Mouse (Mus musculus): Measurements from ENCODE around the gene Gm11444.

The Gm11444 gene

GRCm38 (mm10) chr11:85814678-85815077, 35.5 kb downstream of the Gm11444 start:
- no peak for DNase-seq (ENCODE audit: low spot score in 2 of 2)

GRCm38 (mm10) chr11:85812201-85812966, 37.7 kb downstream of the Gm11444 start:
- peak in 1 of 2 experiments; percentile 41 for DNase-seq (ENCODE audit: low spot score in 2 of 2)

GRCm38 (mm10) chr11:85811676-85812075, 38.5 kb downstream of the Gm11444 start:
- DNase-seq (ENCODE audit: low spot score in 2 of 2), result no peak

GRCm38 (mm10) chr11:85811229-85811628, 38.9 kb downstream of the Gm11444 start:
- no peak for DNase-seq (ENCODE audit: low spot score in 2 of 2)

- no peak for DNase-seq (ENCODE audit: low spot score in 2 of 2)
These were observed 42.8 kb downstream of the Gm11444 start for GRCm38 (mm10) chr11:85807353-85807752.

GRCm38 (mm10) chr11:85805779-85806178, 44.4 kb downstream of the Gm11444 start:
- no peak for DNase-seq (ENCODE audit: low spot score in 2 of 2)

GRCm38 (mm10) chr11:85804048-85804447, 46.1 kb downstream of the Gm11444 start:
- DNase-seq (ENCODE audit: low spot score in 2 of 2), result peak in 1 of 2 experiments; percentile 45

- DNase-seq (ENCODE audit: low spot score in 2 of 2), result no peak
These were observed 49.8 kb downstream of the Gm11444 start for GRCm38 (mm10) chr11:85800380-85800779.

- no peak for DNase-seq (ENCODE audit: low spot score in 2 of 2)
These were observed 50.3 kb downstream of the Gm11444 start for GRCm38 (mm10) chr11:85799856-85800255.

- DNase-seq (ENCODE audit: low spot score in 2 of 2), result no peak
These were observed 50.7 kb downstream of the Gm11444 start for GRCm38 (mm10) chr11:85799456-85799855.
